ENCODE assay signal across 17 mouse cellular contexts in genomic region chr19:20603212-20603611, GRCm38 (mm10).
"Had no signal": no experiment of that assay in that cellular context is flagged by ENCODE, and none has a peak within 500 bp of the region (broad histone marks: within the 10 kb centered on the region; RNA-seq: fewer than 3 reads in every experiment).

No protein-coding gene starts in this region.

- H3K9me3 ChIP-seq: limb, embryonic 15.5 days; midbrain, embryonic 10.5 days; neural tube, embryonic 15.5 days; stomach, embryonic 15.5 days had no signal

- H3K9ac ChIP-seq: limb, embryonic 15.5 days; liver, embryonic 14.5 days; lung, embryonic 14.5 days; neural tube, embryonic 15.5 days; stomach, embryonic 15.5 days had no signal

- H3K27ac ChIP-seq: limb, embryonic 15.5 days; liver, embryonic 14.5 days; midbrain, embryonic 10.5 days; neural tube, embryonic 15.5 days; stomach, embryonic 15.5 days had no signal

- H3K4me2 ChIP-seq: limb, embryonic 15.5 days; neural tube, embryonic 15.5 days; stomach, embryonic 15.5 days had no signal

- ATAC-seq: inflammation-experienced regulatory T-cells, adult 6 months had no signal

- DNase-seq: kidney, adult 8-10 months; kidney, postnatal 25 days; layer of hippocampus, postnatal 36 days; lung, embryonic 14.5 days; lung, postnatal 10 days; lung, postnatal 4 days; midbrain, embryonic 14.5 days; right cerebral cortex, postnatal 4 days; thymus, adult 2 months; thymus, postnatal 36 days had no signal

- H3K4me1 ChIP-seq: limb, embryonic 15.5 days; midbrain, embryonic 10.5 days; neural tube, embryonic 15.5 days; stomach, embryonic 15.5 days had no signal

- H3K27me3 ChIP-seq: limb, embryonic 15.5 days; neural tube, embryonic 15.5 days; stomach, embryonic 15.5 days had no signal

- H3K36me3 ChIP-seq: limb, embryonic 15.5 days; midbrain, embryonic 10.5 days; neural tube, embryonic 15.5 days; stomach, embryonic 15.5 days had no signal

- H3K4me3 ChIP-seq: limb, embryonic 15.5 days; midbrain, embryonic 10.5 days; myocyte; neural tube, embryonic 15.5 days; stomach, embryonic 15.5 days had no signal
